Mouse (Mus musculus) embryo, embryonic 9.5 days (tissue): Measurements from ENCODE around the gene Slc22a22.
"Not testable (repeated sequence)": the region's sequence is repeated elsewhere in the genome, so short reads cannot be mapped to it uniquely, and the experiment has no call there.

ENCODE experiments used
- DNase-seq: peaks from one replicate; pipeline ENCODE4 v3.0.0-alpha.2; 2017; ENCODE audit errors: extremely low spot score

Gene Slc22a22

GRCm38 (mm10) chr15:57380381-57380780 lies 97.0 kb downstream of the Slc22a22 start:
- DNase-seq, result no peak

GRCm38 (mm10) chr15:57366446-57366845 lies 111.0 kb downstream of the Slc22a22 start:
- DNase-seq, result no peak

DNA sequence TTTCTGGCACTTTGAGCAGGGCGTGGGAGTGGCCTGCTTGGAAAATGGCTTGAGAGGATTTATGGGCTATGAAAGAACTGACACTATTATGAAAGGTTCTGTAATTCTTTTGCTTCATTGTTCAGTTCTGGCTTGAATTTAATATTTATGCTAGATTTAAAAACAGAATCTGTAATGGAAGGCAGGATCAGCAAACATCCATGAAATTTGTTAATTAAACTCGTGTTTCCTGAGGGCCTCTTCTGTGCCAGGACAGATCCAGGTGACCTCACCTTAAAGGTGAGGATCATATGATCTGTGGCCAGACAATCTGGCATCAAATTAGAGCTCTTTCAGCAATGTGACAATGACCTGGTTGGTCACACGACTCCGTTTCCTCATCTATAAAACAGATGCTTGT lies 122.1 kb downstream of the Slc22a22 start:
- no peak for DNase-seq

DNA sequence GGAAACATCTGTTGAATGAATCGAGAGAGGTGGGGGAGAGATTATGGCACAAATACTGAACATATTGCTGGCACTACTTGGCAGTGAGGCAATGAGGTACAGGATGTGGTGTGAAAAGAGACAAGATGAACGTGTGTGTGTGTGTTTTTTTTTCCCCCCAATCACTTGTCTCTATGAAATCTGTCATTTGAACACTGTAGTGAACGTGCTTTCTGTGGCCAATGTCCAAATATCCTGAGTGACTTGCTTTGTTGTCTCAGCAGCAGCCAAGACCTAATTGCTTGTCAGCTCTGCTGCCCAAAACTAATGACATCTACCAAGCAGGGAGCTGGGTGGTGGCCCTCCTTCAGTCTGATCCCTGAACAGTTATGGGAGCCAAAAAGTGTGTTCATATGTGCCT lies 136.9 kb downstream of the Slc22a22 start:
- no peak for DNase-seq

DNA sequence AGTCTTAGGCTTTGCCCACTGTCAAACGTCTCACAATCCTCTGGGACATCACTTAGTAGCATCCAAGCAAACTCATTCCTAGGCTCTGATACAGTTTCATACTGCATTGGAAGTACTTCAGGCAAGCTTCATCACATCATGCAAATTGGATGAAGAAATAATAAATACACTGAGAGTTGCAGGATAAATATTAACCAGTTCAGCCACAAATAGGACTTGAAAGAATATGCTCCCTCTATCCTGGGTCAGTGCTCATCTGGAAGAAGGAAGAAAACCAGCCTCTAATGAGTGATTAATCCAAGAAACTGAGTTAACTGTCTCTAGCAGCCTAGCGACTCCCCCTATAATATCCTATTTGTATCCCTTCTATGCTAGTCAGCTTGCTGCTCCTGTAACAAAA lies 146.1 kb downstream of the Slc22a22 start:
- DNase-seq, result no peak

DNA sequence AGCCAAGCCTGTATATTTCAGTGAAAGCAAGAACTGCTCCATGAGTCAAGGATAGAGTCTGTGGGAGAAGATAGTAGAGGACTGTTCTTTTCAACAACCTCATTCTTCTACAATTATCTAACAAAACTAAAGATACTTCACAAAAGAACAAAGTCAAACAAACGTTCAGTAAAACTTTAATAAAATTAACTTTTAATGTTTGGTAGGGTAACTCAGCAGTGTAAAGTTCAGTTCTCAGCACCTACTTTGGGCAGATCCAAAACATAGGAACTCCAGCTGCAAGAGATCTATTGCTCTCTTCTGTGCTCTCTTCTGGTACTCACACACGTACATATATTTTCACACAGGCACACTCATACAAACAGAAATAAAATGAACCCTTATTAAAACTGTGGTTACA lies 159.4 kb downstream of the Slc22a22 start:
- DNase-seq, result no peak

DNA sequence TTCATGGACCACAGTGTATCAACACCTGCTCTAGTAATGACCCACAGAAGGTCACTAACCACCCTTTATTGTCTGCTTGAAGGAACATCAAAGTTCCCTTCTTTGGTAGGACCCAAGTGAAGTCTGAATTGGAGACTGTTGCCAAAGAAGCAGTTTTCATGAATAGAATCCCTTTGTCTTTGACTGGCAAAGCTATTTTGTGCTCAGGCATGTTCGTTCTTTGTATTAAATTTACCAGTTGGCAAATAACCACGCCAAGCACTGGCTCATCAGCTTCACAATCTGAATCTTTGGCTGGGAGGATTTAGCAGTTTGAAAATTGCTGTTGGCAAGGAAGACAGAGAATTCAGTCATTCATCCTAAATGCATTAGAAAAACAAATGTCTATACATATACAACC lies 160.9 kb downstream of the Slc22a22 start:
- no peak for DNase-seq

- DNase-seq, result no peak
These were observed 174.7 kb downstream of the Slc22a22 start for GRCm38 (mm10) chr15:57302710-57303109.

GRCm38 (mm10) chr15:57278505-57278904 lies 198.9 kb downstream of the Slc22a22 start:
- DNase-seq, result no peak

DNA sequence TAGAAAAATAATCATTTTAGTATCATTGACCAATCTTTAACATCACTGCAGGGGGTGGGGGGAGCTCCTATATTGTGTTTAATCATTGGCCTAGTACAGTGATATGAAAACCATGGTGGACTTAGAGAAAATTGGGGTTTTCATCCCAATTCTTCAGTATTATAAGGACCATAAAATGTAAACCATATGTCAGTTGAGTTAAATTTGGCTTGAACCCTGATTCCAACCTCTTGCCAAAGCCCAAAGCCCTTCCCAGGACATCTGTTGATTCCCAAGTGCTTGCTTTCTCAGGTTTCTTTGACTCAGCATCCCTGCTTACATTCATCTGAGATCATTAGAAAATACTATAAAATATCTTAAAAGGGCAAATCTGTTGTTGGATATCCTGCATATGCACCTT lies 201.0 kb downstream of the Slc22a22 start:
- no peak for DNase-seq

DNA sequence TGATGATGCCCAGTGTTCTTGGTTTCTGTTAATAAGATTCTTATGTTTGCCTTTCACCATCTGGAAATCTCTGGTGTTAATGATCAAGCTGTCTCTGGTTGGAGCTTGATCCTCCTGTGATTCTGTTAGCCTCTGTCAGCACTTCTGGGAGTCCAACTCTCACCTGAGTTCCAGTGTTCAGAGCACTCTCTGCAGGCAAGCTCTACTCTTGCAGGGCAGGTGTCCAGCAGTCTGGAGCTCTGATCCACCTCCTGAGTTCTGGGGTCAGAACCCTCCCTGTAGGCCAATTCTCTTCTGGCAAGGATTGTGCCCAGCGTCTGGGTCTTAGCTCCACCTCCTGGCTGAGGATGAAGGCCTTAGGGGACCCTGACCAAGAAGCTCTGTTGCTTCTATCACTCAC lies 237.4 kb downstream of the Slc22a22 start:
- DNase-seq, result not testable (repeated sequence)

DNA sequence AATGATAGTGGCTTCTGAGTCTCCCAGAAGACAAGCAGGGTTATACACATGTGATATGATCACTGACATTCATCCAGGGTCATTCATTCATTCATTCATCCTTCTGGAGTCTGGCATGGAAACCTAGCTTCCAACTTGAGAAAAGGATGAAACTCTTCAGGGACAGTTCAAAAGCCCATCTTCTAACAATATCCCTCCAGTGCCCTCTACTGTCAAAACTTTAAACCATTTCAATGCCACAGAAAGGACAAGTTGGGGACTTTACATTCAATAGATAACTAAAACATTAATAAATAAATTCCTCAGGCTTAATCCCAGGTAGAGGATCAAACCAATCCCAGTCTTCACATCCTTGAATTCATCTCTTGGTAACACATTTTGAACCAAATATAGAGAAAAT lies 247.0 kb downstream of the Slc22a22 start:
- DNase-seq, result peak; percentile 6

GRCm38 (mm10) chr15:57205315-57205714 lies 272.1 kb downstream of the Slc22a22 start:
- DNase-seq, result no peak

GRCm38 (mm10) chr15:57204444-57204930 lies 272.9 kb downstream of the Slc22a22 start:
- DNase-seq, result no peak
